Mouse (Mus musculus): Measurements from ENCODE around the gene Cemip2. TPM values are rescaled to one million over a fixed set of nuclear protein-coding genes. Genes with fewer than 3 reads are reported as not detected.

Gene Cemip2
- polyA plus RNA-seq, 1 experiment from 2014 or later, result 49.1 TPM

DNA sequence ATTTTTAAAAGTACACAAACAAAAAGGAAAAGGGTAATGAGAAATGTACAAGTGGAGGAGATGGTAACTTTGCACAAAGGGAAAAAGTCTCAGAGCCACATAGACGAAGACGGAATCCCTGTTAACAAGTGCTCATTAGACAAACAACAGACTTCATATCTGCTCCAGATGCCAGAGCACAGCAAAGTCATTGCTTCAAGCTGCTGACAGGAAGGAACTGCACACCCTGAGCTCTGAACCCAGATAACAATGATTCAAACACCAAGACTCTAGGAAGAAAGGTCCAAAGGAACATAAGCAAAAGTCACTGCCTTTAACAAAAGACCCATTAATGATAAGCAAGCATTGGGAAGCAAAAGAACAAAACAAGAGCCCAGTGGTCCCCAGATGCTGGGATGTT, 112.6 kb downstream of the Cemip2 start:
- Histone ChIP-seq H3K4me1 (replicated peaks) (no peaks in the 10 kb centered on the region), H3K36me3 (no peaks in the 10 kb centered on the region), H3K4me2 (no peak overlapping the region), H3K4me3 (no peak overlapping the region), H3K9me3 (no peaks in the 10 kb centered on the region), H3K27me3 (0 out of 2 replicates have a peak, but pooled peaks cover 3% of the 10 kb centered on the region), H3K9ac (no peak overlapping the region), H3K27ac (no peak overlapping the region)
- ATAC-seq (ENCODE audit: low FRiP score), result no peak
- 80% methylated on average over 2 of the region's 2 CpGs for WGBS

GRCm38 (mm10) chr19:21894792-21895191, 116.7 kb downstream of the Cemip2 start:
- Histone ChIP-seq H3K4me2 (no peak overlapping the region), H3K4me3 (no peak overlapping the region), H3K36me3 (no peaks in the 10 kb centered on the region), H3K27me3 (no peaks in the 10 kb centered on the region), H3K4me1 (replicated peaks) (no peaks in the 10 kb centered on the region), H3K27ac (no peak overlapping the region), H3K9ac (no peak overlapping the region), H3K9me3 (no peaks in the 10 kb centered on the region)
- ATAC-seq (ENCODE audit: low FRiP score), result no peak
- WGBS, result 82% methylated on average over 3 of the region's 3 CpGs

DNA sequence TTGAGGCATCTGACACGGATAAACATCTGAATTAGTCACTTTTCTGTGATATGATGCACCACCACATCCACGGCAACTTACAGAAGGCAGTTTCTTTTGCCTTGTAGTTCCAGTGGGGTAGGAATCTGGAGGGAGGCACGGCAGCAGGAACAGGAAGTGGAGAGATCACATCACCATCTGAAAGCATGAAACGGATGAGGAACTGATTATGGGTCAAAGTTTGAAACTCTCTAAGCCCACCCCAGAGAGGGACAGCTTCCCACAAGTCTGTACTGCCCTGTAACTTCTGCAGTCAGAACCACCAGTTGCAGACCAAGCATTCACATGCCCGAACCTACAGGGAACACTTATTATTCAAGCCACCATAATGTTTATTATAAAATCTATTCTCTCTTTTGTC, 117.4 kb downstream of the Cemip2 start:
- Histone ChIP-seq H3K27me3 (no peaks in the 10 kb centered on the region), H3K9me3 (no peaks in the 10 kb centered on the region), H3K27ac (no peak overlapping the region), H3K4me1 (replicated peaks) (no peaks in the 10 kb centered on the region), H3K4me2 (no peak overlapping the region), H3K9ac (no peak overlapping the region), H3K36me3 (no peaks in the 10 kb centered on the region), H3K4me3 (no peak overlapping the region)
- 82% methylated on average over 5 of the region's 5 CpGs for WGBS
- no peak for ATAC-seq (ENCODE audit: low FRiP score)

DNA sequence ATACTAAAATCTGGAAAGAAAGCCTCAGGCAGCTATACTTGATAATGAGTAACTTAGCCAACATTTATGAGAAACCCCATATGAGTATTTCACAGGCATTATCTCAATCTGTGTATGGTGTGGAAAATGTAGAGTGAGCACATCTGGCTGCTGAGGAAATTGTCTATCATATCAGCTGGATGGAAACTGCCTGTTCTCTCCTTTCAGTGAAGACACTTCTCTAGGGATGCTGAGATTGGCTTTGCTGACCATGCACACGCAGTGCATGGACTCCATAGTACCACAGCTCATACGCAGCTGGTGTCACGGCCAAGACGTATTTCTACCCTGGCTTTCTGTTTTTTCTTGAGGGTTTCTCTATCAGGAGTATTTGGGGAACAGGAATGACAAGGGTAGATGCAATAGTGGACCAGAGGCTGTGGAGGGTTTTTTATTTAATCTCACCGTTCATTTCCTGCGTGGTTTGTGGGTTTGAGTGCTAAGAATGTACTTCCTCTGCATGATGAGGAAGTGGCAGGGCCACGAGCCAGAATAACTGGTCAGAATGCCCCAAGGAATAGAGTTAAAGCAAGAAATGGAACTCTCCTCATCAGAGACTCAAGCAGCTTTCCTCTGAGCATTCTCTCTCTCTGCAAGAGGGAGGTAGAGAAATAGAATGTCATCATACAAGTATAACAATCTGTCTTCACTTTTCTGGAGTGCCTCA, 119.1 kb downstream of the Cemip2 start:
- Histone ChIP-seq H3K27me3 (no peaks in the 10 kb centered on the region), H3K27ac (no peak overlapping the region), H3K9me3 (no peaks in the 10 kb centered on the region), H3K4me3 (no peak overlapping the region), H3K4me1 (replicated peaks) (no peaks in the 10 kb centered on the region), H3K9ac (no peak overlapping the region), H3K4me2 (no peak overlapping the region), H3K36me3 (no peaks in the 10 kb centered on the region)
- WGBS, result 87% methylated on average over 7 of the region's 7 CpGs
- ATAC-seq (ENCODE audit: low FRiP score), result no peak

DNA sequence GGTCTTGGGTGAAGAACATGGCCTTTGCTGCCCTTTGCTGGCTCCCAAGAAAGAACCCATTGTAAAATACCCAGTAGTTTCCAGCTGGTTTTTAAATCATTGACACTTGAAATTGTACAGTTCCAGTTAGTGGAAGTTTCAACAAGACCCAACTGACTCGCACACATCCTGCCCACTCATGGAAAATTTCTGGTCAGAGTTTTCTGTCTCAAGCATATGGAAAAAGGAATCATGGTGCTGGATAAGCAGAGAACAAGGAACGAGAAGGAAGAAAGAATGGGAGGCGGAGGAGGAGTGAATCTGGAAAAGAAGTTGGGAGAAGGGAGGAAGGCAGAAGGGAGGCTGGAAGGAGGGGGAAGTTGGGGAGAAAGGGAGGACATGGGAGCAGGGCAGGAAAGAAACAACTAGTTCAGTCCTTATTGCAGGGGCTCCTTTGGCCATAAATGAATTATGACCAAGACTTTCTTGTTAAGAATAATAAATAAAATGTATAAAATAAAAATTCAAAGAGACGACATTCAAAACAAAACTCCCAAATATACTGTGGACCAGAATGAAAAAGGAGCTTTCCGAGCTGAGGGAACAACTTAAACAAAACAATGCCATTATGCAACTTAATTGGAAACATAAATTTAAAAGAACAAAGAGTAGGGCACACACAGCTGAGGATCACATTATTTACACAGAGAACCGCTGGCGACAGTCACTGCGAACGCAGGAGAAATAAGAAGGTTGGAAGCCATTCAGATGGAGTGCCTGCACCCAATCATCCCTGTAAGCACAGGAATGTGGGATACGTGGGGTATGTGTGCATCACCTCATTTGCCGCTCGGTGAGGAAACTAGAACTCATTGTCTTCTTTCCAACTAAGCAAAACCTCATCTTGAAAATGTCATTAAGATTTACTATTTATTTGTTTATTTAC, 120.1 kb downstream of the Cemip2 start:
- Histone ChIP-seq H3K9me3 (no peaks in the 10 kb centered on the region), H3K9ac (no peak overlapping the region), H3K36me3 (no peaks in the 10 kb centered on the region), H3K27me3 (no peaks in the 10 kb centered on the region), H3K4me1 (replicated peaks) (no peaks in the 10 kb centered on the region), H3K27ac (no peak overlapping the region), H3K4me3 (no peak overlapping the region), H3K4me2 (no peak overlapping the region)
- ATAC-seq (ENCODE audit: low FRiP score), result no peak
- WGBS, result 71% methylated on average over 12 of the region's 12 CpGs

Other genes starting within 250 kb of the Cemip2 start
- 56.8 and 57.3 TPM in 2 replicates for gene 1110059E24Rik, start 125.4 kb upstream of the Cemip2 start, polyA plus RNA-seq (2015; fragmentation: Nextera tagmentation; extraction: Ambion mirVana)
- gene Abhd17b, start 125.2 kb upstream of the Cemip2 start, polyA plus RNA-seq (2015; fragmentation: Nextera tagmentation; extraction: Ambion mirVana), result 35.4 and 40.9 TPM in 2 replicates

Measured in hindbrain, embryonic 13.5 days (tissue).